Mouse (Mus musculus): ENCODE data around the gene Serpinb12. TPM values are rescaled to one million over a fixed set of nuclear protein-coding genes. Genes with fewer than 3 reads are reported as not detected.
"Not testable (repeated sequence)": the region's sequence is repeated elsewhere in the genome, so short reads cannot be mapped to it uniquely, and the experiment has no call there.

Gene Serpinb12
- polyA plus RNA-seq (2015; fragmentation: Nextera tagmentation; extraction: Ambion mirVana) = not detected in 2 replicates

DNA sequence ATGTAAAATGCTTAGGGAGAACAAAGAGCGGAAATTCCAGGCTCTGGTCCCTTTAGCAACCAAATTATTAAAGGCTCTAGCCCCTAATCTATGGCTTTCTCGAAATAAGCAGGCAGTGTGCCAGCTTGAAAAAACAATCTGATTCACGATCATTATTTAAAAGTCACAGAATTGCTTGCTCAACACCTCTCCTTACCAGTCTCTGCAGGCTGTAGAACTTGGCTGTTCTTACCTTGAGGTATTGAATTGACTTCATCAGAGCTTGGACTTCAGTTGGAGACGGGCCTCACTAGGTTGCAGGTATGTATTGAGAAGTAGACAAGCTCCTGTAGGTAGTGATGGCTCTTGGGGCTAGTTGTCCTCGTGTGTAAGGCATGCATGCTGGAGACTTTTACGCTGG, at the start of gene Serpinb12:
TSS of gene Serpinb12 (plus strand) at position 185 of the 400 bp plus-strand sequence.
- Histone ChIP-seq H3K4me1 (ENCODE audit: control insufficient read depth, insufficient read depth, low read length) (no peaks in the 10 kb centered on the region), H3K27ac (ENCODE audit: low read length) (no peak within 1 kb of the TSS), H3K9me3 (replicated peaks; ENCODE audit: control insufficient read depth, low read length, poor library complexity, severe bottlenecking) (no peaks in the 10 kb centered on the region), H3K9ac (ENCODE audit: low read depth, low read length) (no peak within 1 kb of the TSS), H3K4me3 (ENCODE audit: low read depth, low read length) (no peak within 1 kb of the TSS), H3K27me3 (ENCODE audit: control insufficient read depth, insufficient read depth, low read depth, low read length) (no peaks in the 10 kb centered on the region), H3K4me2 (ENCODE audit: low read length) (no peak within 1 kb of the TSS), H3K36me3 (ENCODE audit: control insufficient read depth, insufficient read depth, low read length) (no peaks in the 10 kb centered on the region)
- ATAC-seq = no peak
- whole genome bisulfite sequencing = 83% methylated on average over 6 of the region's 6 CpGs

DNA sequence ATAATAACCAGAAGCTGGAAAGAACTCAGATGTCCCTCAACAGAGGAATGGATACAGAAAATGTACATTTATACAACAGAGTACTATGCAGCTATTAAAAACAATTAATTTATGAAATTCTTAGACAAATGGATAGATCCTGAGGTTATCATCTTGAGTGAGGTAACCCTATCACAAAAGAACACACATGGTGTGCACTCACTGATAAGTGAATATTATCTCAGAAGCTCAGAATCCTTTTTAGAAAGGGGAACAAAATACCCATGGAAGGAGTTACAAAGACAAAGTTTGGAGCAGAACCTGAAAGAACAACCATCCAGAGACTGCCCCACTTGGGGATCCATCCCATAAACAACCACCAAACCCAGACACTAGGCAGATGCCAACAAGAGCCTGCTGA, 39.1 kb upstream of the Serpinb12 start:
- H3K9ac ChIP-seq (ENCODE audit: low read depth, low read length); H3K27me3 ChIP-seq (ENCODE audit: control insufficient read depth, insufficient read depth, low read depth, low read length); H3K4me2 ChIP-seq (ENCODE audit: low read length); H3K4me3 ChIP-seq (ENCODE audit: low read depth, low read length); ATAC-seq; H3K9me3 ChIP-seq (replicated peaks; ENCODE audit: control insufficient read depth, low read length, poor library complexity, severe bottlenecking); H3K27ac ChIP-seq (ENCODE audit: low read length); H3K36me3 ChIP-seq (ENCODE audit: control insufficient read depth, insufficient read depth, low read length); H3K4me1 ChIP-seq (ENCODE audit: control insufficient read depth, insufficient read depth, low read length): not testable (repeated sequence)

DNA sequence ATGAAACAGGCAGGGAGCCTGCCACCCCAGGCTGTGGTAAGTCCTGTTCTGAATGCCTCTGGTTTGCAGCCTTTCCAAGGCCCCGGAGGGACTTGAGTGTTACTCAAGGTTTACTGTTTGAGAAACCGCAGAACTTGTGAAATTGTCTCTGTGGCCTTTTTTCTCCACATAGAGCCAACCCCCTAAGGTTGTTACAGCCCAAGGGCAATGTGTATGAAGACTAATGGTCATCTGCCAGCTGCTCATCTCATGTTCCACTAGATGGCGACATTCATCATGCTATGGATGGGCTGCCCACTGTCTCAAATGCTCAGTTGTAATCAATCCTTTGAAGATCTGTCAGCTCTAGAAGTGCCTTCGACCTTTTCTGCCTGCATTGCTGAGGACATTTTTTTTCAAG, 32.8 kb upstream of the Serpinb12 start:
- Histone ChIP-seq H3K4me2 (ENCODE audit: low read length) (no peak overlapping the region), H3K36me3 (ENCODE audit: control insufficient read depth, insufficient read depth, low read length) (no peaks in the 10 kb centered on the region), H3K9me3 (replicated peaks; ENCODE audit: control insufficient read depth, low read length, poor library complexity, severe bottlenecking) (no peaks in the 10 kb centered on the region), H3K27ac (ENCODE audit: low read length) (no peak overlapping the region), H3K9ac (ENCODE audit: low read depth, low read length) (no peak overlapping the region), H3K4me1 (ENCODE audit: control insufficient read depth, insufficient read depth, low read length) (no peaks in the 10 kb centered on the region), H3K27me3 (ENCODE audit: control insufficient read depth, insufficient read depth, low read depth, low read length) (no peaks in the 10 kb centered on the region), H3K4me3 (ENCODE audit: low read depth, low read length) (no peak overlapping the region)
- 42% methylated on average over 4 of the region's 4 CpGs for WGBS
- no peak for ATAC-seq

DNA sequence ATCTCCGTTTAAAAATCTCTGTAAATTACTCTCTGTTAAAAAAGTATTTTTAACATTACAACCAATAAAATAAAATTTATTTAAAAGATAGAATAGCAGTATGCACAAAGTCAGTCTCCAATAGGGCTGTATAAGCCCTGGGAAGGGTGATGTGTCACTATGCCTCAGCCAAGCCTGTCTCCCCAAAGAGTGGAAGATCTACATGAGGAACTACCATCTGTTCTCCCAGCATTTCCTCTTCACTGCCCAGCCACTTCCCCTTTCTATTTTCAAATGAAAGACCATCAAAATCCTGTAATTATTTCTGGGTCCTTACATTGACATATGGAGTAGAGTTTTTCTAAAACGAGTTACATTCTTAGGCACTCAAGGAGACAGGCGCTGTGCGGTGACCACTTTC, 2.3 kb upstream of the Serpinb12 start:
- no peak overlapping the region for H3K9ac ChIP-seq (ENCODE audit: low read depth, low read length)
- no peak overlapping the region for H3K27ac ChIP-seq (ENCODE audit: low read length)
- ATAC-seq = no peak
- no peak overlapping the region for H3K4me3 ChIP-seq (ENCODE audit: low read depth, low read length)
- no peaks in the 10 kb centered on the region for H3K36me3 ChIP-seq (ENCODE audit: control insufficient read depth, insufficient read depth, low read length)
- no peaks in the 10 kb centered on the region for H3K27me3 ChIP-seq (ENCODE audit: control insufficient read depth, insufficient read depth, low read depth, low read length)
- no peaks in the 10 kb centered on the region for H3K4me1 ChIP-seq (ENCODE audit: control insufficient read depth, insufficient read depth, low read length)
- H3K9me3 ChIP-seq (replicated peaks; ENCODE audit: control insufficient read depth, low read length, poor library complexity, severe bottlenecking) = no peaks in the 10 kb centered on the region
- 91% methylated on average over 4 of the region's 4 CpGs for WGBS
- H3K4me2 ChIP-seq (ENCODE audit: low read length) = no peak overlapping the region

DNA sequence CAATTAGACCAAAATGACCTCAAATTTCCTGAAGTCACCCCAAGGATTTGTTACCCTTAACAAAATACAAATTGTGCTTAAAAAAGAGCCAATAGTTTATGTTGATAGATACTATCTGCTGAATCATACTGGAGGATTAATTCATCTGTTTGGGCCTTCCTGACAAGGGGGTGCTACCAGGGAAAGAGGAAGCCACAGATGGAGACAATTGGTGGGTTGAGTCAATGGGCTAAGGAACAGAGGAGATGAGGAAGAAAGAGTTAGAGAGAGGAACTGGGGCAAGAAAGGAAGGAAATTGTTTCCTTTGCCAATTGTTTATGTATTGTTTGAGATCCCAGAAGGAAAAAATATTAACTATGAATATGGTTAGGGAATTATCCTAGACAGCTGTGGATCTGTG, 591 bp upstream of the Serpinb12 start:
- H3K4me1 ChIP-seq (ENCODE audit: control insufficient read depth, insufficient read depth, low read length) = no peaks in the 10 kb centered on the region
- no peak overlapping the region for H3K9ac ChIP-seq (ENCODE audit: low read depth, low read length)
- ATAC-seq = no peak
- H3K27me3 ChIP-seq (ENCODE audit: control insufficient read depth, insufficient read depth, low read depth, low read length) = no peaks in the 10 kb centered on the region
- H3K36me3 ChIP-seq (ENCODE audit: control insufficient read depth, insufficient read depth, low read length) = no peaks in the 10 kb centered on the region
- H3K4me2 ChIP-seq (ENCODE audit: low read length) = no peak overlapping the region
- H3K27ac ChIP-seq (ENCODE audit: low read length) = no peak overlapping the region
- H3K9me3 ChIP-seq (replicated peaks; ENCODE audit: control insufficient read depth, low read length, poor library complexity, severe bottlenecking) = no peaks in the 10 kb centered on the region
- H3K4me3 ChIP-seq (ENCODE audit: low read depth, low read length) = no peak overlapping the region

DNA sequence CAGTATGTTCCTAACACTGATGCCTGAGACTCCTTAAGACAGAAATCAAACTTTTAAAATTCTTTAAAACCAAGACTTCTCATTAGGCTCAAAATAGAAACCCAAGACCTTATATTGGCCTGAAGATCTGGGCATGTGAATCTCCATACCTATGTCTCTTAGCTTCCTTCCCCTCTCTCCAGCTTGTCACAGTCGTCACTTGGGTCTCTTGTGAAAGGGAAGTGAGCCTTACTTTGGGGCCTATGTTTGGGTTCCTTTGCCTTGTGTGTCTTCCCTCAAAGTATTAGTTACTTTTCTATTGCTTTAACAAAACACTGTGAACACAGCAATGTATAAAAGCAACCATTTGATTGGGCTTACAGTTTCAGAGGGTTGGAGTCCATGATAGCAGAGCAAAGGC, 13.0 kb downstream of the Serpinb12 start:
- H3K27me3 ChIP-seq (ENCODE audit: control insufficient read depth, insufficient read depth, low read depth, low read length) = no peaks in the 10 kb centered on the region
- WGBS = 82% methylated on average over 1 of the region's 1 CpGs
- no peak for ATAC-seq
- no peaks in the 10 kb centered on the region for H3K9me3 ChIP-seq (replicated peaks; ENCODE audit: control insufficient read depth, low read length, poor library complexity, severe bottlenecking)
- no peaks in the 10 kb centered on the region for H3K36me3 ChIP-seq (ENCODE audit: control insufficient read depth, insufficient read depth, low read length)
- H3K27ac ChIP-seq (ENCODE audit: low read length) = no peak overlapping the region
- no peak overlapping the region for H3K9ac ChIP-seq (ENCODE audit: low read depth, low read length)
- no peak overlapping the region for H3K4me2 ChIP-seq (ENCODE audit: low read length)
- H3K4me1 ChIP-seq (ENCODE audit: control insufficient read depth, insufficient read depth, low read length) = no peaks in the 10 kb centered on the region
- H3K4me3 ChIP-seq (ENCODE audit: low read depth, low read length) = no peak overlapping the region

DNA sequence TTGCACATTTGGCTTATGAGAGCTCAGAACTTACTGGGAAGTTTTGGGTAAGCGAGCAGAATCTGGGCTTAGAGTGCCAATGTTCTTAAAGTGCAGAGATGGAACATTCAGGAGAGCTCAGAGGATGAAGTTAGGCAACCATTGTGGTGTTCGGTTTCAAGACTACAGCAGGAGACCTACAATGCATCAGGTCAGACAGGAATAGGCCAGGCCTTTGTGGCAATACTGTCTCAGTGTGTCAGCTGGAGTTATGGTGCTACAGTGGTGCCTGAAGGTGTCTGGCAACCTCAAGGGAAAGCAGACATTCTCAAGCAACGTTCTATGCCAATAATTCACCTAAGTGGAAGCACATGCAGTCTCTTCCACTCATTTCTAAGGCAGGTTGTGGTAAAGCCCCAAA, 25.7 kb downstream of the Serpinb12 start:
- Histone ChIP-seq H3K27me3 (ENCODE audit: control insufficient read depth, insufficient read depth, low read depth, low read length) (no peaks in the 10 kb centered on the region), H3K4me1 (ENCODE audit: control insufficient read depth, insufficient read depth, low read length) (no peaks in the 10 kb centered on the region), H3K27ac (ENCODE audit: low read length) (no peak overlapping the region), H3K4me2 (ENCODE audit: low read length) (no peak overlapping the region), H3K9ac (ENCODE audit: low read depth, low read length) (no peak overlapping the region), H3K4me3 (ENCODE audit: low read depth, low read length) (no peak overlapping the region), H3K9me3 (replicated peaks; ENCODE audit: control insufficient read depth, low read length, poor library complexity, severe bottlenecking) (no peaks in the 10 kb centered on the region), H3K36me3 (ENCODE audit: control insufficient read depth, insufficient read depth, low read length) (no peaks in the 10 kb centered on the region)
- 86% methylated on average over 3 of the region's 3 CpGs for WGBS
- ATAC-seq = no peak

DNA sequence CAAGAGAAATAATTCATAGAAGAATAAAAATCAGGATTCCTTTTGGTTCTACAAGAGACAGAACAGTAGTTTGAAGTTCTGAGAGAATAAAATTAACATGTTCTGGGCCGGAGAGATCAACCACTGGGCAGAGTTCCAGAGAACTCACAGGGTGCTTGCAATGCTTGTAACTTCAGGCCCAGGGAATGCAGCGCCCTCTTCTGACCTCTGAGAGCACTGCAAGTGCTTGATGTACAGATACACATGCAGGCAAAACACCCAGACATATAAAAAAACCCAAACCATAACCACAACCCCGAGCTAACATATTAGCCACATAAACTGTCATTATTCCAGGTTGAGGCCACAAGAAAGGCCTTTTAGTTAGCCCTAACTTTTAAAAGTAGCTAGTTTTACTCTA, 26.8 kb downstream of the Serpinb12 start:
- Histone ChIP-seq H3K4me2 (ENCODE audit: low read length) (no peak overlapping the region), H3K36me3 (ENCODE audit: control insufficient read depth, insufficient read depth, low read length) (no peaks in the 10 kb centered on the region), H3K4me1 (ENCODE audit: control insufficient read depth, insufficient read depth, low read length) (no peaks in the 10 kb centered on the region), H3K9ac (ENCODE audit: low read depth, low read length) (no peak overlapping the region), H3K27ac (ENCODE audit: low read length) (no peak overlapping the region), H3K4me3 (ENCODE audit: low read depth, low read length) (no peak overlapping the region), H3K27me3 (ENCODE audit: control insufficient read depth, insufficient read depth, low read depth, low read length) (no peaks in the 10 kb centered on the region), H3K9me3 (replicated peaks; ENCODE audit: control insufficient read depth, low read length, poor library complexity, severe bottlenecking) (no peaks in the 10 kb centered on the region)
- ATAC-seq = no peak
- 43% methylated on average over 3 of the region's 3 CpGs for WGBS

DNA sequence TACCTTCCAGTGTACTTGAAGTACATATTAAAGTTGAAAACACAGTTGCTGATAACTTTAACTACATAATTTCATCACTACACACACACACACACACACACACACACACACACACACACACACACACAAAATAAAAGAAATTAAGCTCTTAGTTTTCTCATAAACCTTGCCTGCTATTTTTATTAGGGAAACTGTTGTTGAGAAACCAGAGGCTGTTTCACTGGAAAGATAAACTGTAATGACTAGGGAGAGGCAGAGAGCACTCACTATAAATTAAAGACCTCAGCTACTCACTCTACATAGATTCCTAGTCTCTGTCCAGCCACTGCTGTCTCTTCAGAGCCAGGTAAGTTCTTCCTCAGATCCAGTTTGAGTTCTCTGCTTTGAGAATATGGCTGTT, 46.4 kb downstream of the Serpinb12 start, which contains the start of gene Serpinb13:
TSS of gene Serpinb13 (plus strand) at position 301 of the 400 bp plus-strand sequence.
- ATAC-seq = no peak
- no peak within 1 kb of the TSS for H3K4me2 ChIP-seq (ENCODE audit: low read length)
- no peak within 1 kb of the TSS for H3K9ac ChIP-seq (ENCODE audit: low read depth, low read length)
- H3K9me3 ChIP-seq (replicated peaks; ENCODE audit: control insufficient read depth, low read length, poor library complexity, severe bottlenecking) = no peaks in the 10 kb centered on the region
- no peaks in the 10 kb centered on the region for H3K27me3 ChIP-seq (ENCODE audit: control insufficient read depth, insufficient read depth, low read depth, low read length)
- no peak within 1 kb of the TSS for H3K4me3 ChIP-seq (ENCODE audit: low read depth, low read length)
- no peaks in the 10 kb centered on the region for H3K36me3 ChIP-seq (ENCODE audit: control insufficient read depth, insufficient read depth, low read length)
- no peak within 1 kb of the TSS for H3K27ac ChIP-seq (ENCODE audit: low read length)
- H3K4me1 ChIP-seq (ENCODE audit: control insufficient read depth, insufficient read depth, low read length) = no peaks in the 10 kb centered on the region

DNA sequence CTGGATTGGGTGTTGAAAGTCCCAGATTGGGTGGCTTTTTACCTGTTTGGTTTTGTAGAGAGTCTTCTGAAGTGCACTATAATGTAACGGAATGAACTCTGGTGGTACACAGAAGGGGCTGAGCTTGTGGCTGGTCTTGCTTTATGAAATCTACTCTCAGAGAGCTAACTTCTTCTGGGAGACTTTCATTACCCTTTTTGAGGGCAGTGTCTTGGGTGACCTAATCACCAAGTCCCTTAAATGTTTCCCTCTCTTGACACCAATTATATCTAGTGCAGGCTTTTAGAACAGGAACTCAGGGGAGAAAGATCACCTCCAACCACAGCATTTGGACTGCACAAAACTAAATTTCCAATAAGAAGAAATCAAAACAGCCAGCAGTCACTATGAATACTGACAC, 48.8 kb downstream of the Serpinb12 start:
- no peaks in the 10 kb centered on the region for H3K27me3 ChIP-seq (ENCODE audit: control insufficient read depth, insufficient read depth, low read depth, low read length)

More for the DNA sequence above, 48.8 kb downstream of the Serpinb12 start:
- H3K4me1 ChIP-seq (ENCODE audit: control insufficient read depth, insufficient read depth, low read length) = no peaks in the 10 kb centered on the region
- no peak overlapping the region for H3K4me2 ChIP-seq (ENCODE audit: low read length)
- H3K4me3 ChIP-seq (ENCODE audit: low read depth, low read length) = no peak overlapping the region
- 96% methylated on average over 1 of the region's 1 CpGs for WGBS
- H3K9ac ChIP-seq (ENCODE audit: low read depth, low read length) = no peak overlapping the region
- no peak for ATAC-seq
- H3K27ac ChIP-seq (ENCODE audit: low read length) = no peak overlapping the region
- no peaks in the 10 kb centered on the region for H3K9me3 ChIP-seq (replicated peaks; ENCODE audit: control insufficient read depth, low read length, poor library complexity, severe bottlenecking)
- no peaks in the 10 kb centered on the region for H3K36me3 ChIP-seq (ENCODE audit: control insufficient read depth, insufficient read depth, low read length)
